Mouse (Mus musculus) cerebellum, adult 2 months (tissue): ENCODE measurements around the gene Lsm2.

Source experiments
- CTCF ChIP-seq: fragments of 200-500 bp; IDR thresholded peaks from 2 replicates; pipeline ENCODE4 v1.5.1; 2011; ENCODE audit warnings: low read depth, mild to moderate bottlenecking, control low read depth, low read length, moderate library complexity, borderline replicate concordance; ENCODE audit not compliant: insufficient read depth
- POLR2A ChIP-seq: fragments of 200-500 bp; IDR thresholded peaks from 2 replicates; pipeline ENCODE4 v1.6.1; 2011; ENCODE audit warnings: low read length, control low read depth, borderline replicate concordance; ENCODE audit not compliant: insufficient read depth

DNA sequence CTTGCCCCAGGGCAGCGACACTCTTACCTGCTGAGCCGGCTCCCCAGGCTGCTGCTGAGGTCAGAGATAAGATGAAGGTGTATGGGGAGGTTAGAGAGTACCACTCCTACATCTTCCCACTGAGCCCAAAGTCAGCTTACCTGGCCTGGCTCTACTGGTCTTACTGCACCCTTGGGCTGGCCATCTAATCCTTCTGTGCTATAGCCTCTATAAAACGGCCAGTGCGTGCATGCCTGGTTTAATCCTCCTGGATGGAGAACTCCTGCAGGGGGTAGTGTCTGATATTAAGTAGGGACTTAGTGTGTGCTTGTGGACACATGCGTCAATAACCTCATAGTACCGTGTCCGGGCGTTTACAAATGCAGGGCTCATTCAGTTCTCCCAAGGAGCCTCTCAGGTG, 38.9 kb downstream of the Lsm2 start:
- no peak for TF ChIP-seq CTCF
- no peak for TF ChIP-seq POLR2A
